Mouse (Mus musculus) kidney, postnatal 4 days (tissue): ENCODE results near the gene Gm5460.

Source experiments
- DNase-seq, 2 experiments: peaks; one replicate each; pipeline ENCODE4 v3.0.0; 2021; ENCODE audit warnings: mixed read lengths in 2 of 2

Gene Gm5460

GRCm38 (mm10) chr14:34077222-34077621 is 60.7 kb downstream of the Gm5460 start:
- no peak for DNase-seq

GRCm38 (mm10) chr14:34078293-34078692 is 61.7 kb downstream of the Gm5460 start:
- DNase-seq, result no peak

GRCm38 (mm10) chr14:34080321-34080997 is 63.9 kb downstream of the Gm5460 start:
- peak; percentile 83 to 87 for DNase-seq

- no peak for DNase-seq
Observed at GRCm38 (mm10) chr14:34085731-34086130, 69.2 kb downstream of the Gm5460 start, which contains the start of gene Anxa8. Anxa8 (plus strand) TSS chr14:34085981.

GRCm38 (mm10) chr14:34086806-34087205 is 70.2 kb downstream of the Gm5460 start:
- DNase-seq, result no peak

GRCm38 (mm10) chr14:34087856-34088398 is 71.4 kb downstream of the Gm5460 start:
- no peak for DNase-seq

GRCm38 (mm10) chr14:34089796-34090195 is 73.2 kb downstream of the Gm5460 start:
- no peak for DNase-seq

- no peak for DNase-seq
Observed at GRCm38 (mm10) chr14:34091475-34091874, 74.9 kb downstream of the Gm5460 start.

GRCm38 (mm10) chr14:34092856-34093255 is 76.3 kb downstream of the Gm5460 start:
- no peak for DNase-seq

- DNase-seq, result no peak
Observed at GRCm38 (mm10) chr14:34096161-34096560, 79.6 kb downstream of the Gm5460 start.
